Mouse (Mus musculus): ENCODE measurements around the gene Gtpbp10. TPM values are rescaled to one million over a fixed set of nuclear protein-coding genes. Genes with fewer than 3 reads are reported as not detected.

Gene Gtpbp10
- total RNA-seq, 2 experiments from 2014 or later = 11.2 to 12.0 TPM

GRCm38 (mm10) chr5:5503381-5503780, 56.0 kb downstream of the Gtpbp10 start:
- intact Hi-C loops (cut with DNase I) = no loop called here
- DNase-seq = peak; percentile 16 to 23

GRCm38 (mm10) chr5:5501583-5501982, 57.8 kb downstream of the Gtpbp10 start:
- DNase-seq = peak in 1 of 2 experiments; percentile 15
- intact Hi-C loops (cut with DNase I) = no loop called here

GRCm38 (mm10) chr5:5496393-5496792, 62.9 kb downstream of the Gtpbp10 start:
- no peak for DNase-seq
- intact Hi-C loops (cut with DNase I) = no loop called here

- DNase-seq = no peak
- intact Hi-C loops (cut with DNase I) = loop anchor here (2.0 kb wide), 1 partner anchor 150 kb away; no protein-coding TSS in a partner anchor
These were observed 64.3 kb downstream of the Gtpbp10 start for GRCm38 (mm10) chr5:5495042-5495441.

GRCm38 (mm10) chr5:5494269-5495005, 64.9 kb downstream of the Gtpbp10 start:
- intact Hi-C loops (cut with DNase I) = loop anchor here (1.0 to 2.0 kb wide), 2 partner anchors 150 to 255 kb away; partner anchors contain the start of gene Steap1
- DNase-seq = peak; percentile 48 to 70

GRCm38 (mm10) chr5:5492163-5492562, 67.2 kb downstream of the Gtpbp10 start:
- DNase-seq = no peak
- intact Hi-C loops (cut with DNase I) = no loop called here

Other genes with a start within 250 kb of the Gtpbp10 start
- gene Cdk14, start 139.2 kb downstream of the Gtpbp10 start, total RNA-seq (2021) = 10 to 100 TPM; 20.1 to 22.2 TPM
- gene 1700015F17Rik, start 80.4 kb downstream of the Gtpbp10 start, total RNA-seq (2021) = not detected
- 10 to 100 TPM; 13.7 to 18.6 TPM for gene Cldn12, start 44.6 kb downstream of the Gtpbp10 start, total RNA-seq (2021)
- not detected for gene Gm8773, start 14.3 kb upstream of the Gtpbp10 start, total RNA-seq (2021)
- gene Cfap69, start 104.7 kb upstream of the Gtpbp10 start, total RNA-seq (2021) = 1 to 10 TPM; 1.1 to 2.7 TPM
- 1 to 10 TPM; 1.3 to 2.0 TPM for gene Steap2, start 135.0 kb upstream of the Gtpbp10 start, total RNA-seq (2021)
- gene Steap1, start 189.8 kb upstream of the Gtpbp10 start, total RNA-seq (2021) = under 1 TPM in 1 of 2 experiments, not detected in 1; 0.36 TPM

Data from heart, postnatal 10 days (tissue).